Mouse (Mus musculus) left cerebral cortex, adult 2 months (tissue): ENCODE measurements around the gene Vamp2. TPM values are rescaled to one million over a fixed set of nuclear protein-coding genes. Genes with fewer than 3 reads are reported as not detected.

Experiments used
- DNase-seq, 2 experiments: peaks; one replicate each; pipeline ENCODE4 v3.0.0; 2021 to 2022; ENCODE audit warnings: low spot score in 2 of 2, mixed read lengths in 1 of 2; ENCODE audit errors: extremely low spot score in 1 of 2
- H3K27ac ChIP-seq: fragments of 200-600 bp; 2 replicates; pipeline ENCODE4 v1.8.1; 2022
- H3K4me3 ChIP-seq: fragments of 200-600 bp; 2 replicates; pipeline ENCODE4 v1.8.1; 2022
- CTCF ChIP-seq: fragments of 200-600 bp; IDR thresholded peaks from 2 replicates; pipeline ENCODE4 v1.8.1; 2022; ENCODE audit warnings: antibody characterized with exemption, mild to moderate bottlenecking, moderate library complexity
- intact Hi-C: fragments of 180-260 bp; cut with DNase I; formaldehyde crosslinking; loops from one replicate; pipeline ENCODE4 v1.15.1; 2025
- total RNA-seq, 2 experiments: library from RNA; stranded (reverse); gene quantifications; 2 replicates each; pipeline ENCODE4 v1.2.3; 2021

Gene Vamp2
- total RNA-seq, 2 experiments from 2014 or later: 1,115 to 1,119 TPM

GRCm38 (mm10) chr11:69111865-69112264 lies 23.6 kb downstream of the Vamp2 start:
- no peak for TF ChIP-seq CTCF
- intact Hi-C loops: no loop called here
- Histone ChIP-seq H3K27ac (peak overlapping the region; percentile 78), H3K4me3 (peak overlapping the region; percentile 31)
- DNase-seq: peak in 1 of 2 experiments; percentile 13

- DNase-seq: no peak
- Histone ChIP-seq H3K27ac (no peak overlapping the region), H3K4me3 (no peak overlapping the region)
- TF ChIP-seq CTCF: no peak
- intact Hi-C loops: no loop called here
Measured at GRCm38 (mm10) chr11:69114018-69114417, 25.7 kb downstream of the Vamp2 start.

- no peak for DNase-seq
- H3K4me3 ChIP-seq: no peak overlapping the region
- intact Hi-C loops: no loop called here
- no peak for TF ChIP-seq CTCF
- no peak overlapping the region for H3K27ac ChIP-seq
Measured at GRCm38 (mm10) chr11:69114621-69115020, 26.3 kb downstream of the Vamp2 start.

- intact Hi-C loops: no loop called here
- TF ChIP-seq CTCF: no peak
- H3K4me3 ChIP-seq: no peak overlapping the region; the same call in 1 of the 2 replicates
- no peak overlapping the region for H3K27ac ChIP-seq
- no peak for DNase-seq
Measured at GRCm38 (mm10) chr11:69116843-69117242, 28.6 kb downstream of the Vamp2 start.

- intact Hi-C loops: loop anchor here (1.0 kb wide), 1 partner anchor 55 kb away; no protein-coding TSS in a partner anchor
- DNase-seq: peak; percentile 53 to 62
- H3K27ac ChIP-seq: peak overlapping the region; percentile 84
- H3K4me3 ChIP-seq: peak overlapping the region; percentile 76
- TF ChIP-seq CTCF: no peak
Measured at GRCm38 (mm10) chr11:69117737-69118695, 29.7 kb downstream of the Vamp2 start.

GRCm38 (mm10) chr11:69118765-69119164 lies 30.5 kb downstream of the Vamp2 start:
- Histone ChIP-seq H3K27ac (no peak overlapping the region), H3K4me3 (peak overlapping the region; percentile 76)
- intact Hi-C loops: loop anchor here (1.0 kb wide), 1 partner anchor 55 kb away; no protein-coding TSS in a partner anchor
- TF ChIP-seq CTCF: no peak
- peak; percentile 85 to 92 for DNase-seq

GRCm38 (mm10) chr11:69119446-69120155 lies 31.3 kb downstream of the Vamp2 start:
- no peak overlapping the region; the same call in 1 of the 2 replicates for H3K4me3 ChIP-seq
- peak in 1 of 2 experiments; percentile 8 for DNase-seq
- TF ChIP-seq CTCF: no peak
- H3K27ac ChIP-seq: no peak overlapping the region
- intact Hi-C loops: no loop called here

GRCm38 (mm10) chr11:69120221-69121000 lies 32.1 kb downstream of the Vamp2 start, which contains the start of gene Hes7:
Gene Hes7 (plus strand): TSS chr11:69120404.
- peak in 1 of 2 experiments; percentile 11 for DNase-seq
- H3K4me3 ChIP-seq: peak within 1 kb of the TSS; percentile 65
- H3K27ac ChIP-seq: no peak within 1 kb of the TSS
- no peak for TF ChIP-seq CTCF
- intact Hi-C loops: no loop called here

- H3K4me3 ChIP-seq: peak overlapping the region; percentile 65
- peak in 1 of 2 experiments; percentile 37 for DNase-seq
- no peak for TF ChIP-seq CTCF
- intact Hi-C loops: loop anchor here (1.0 kb wide), 1 partner anchor 54 kb away; no protein-coding TSS in a partner anchor
- H3K27ac ChIP-seq: peak overlapping the region; percentile 62; the same call in 1 of the 2 replicates
Measured at GRCm38 (mm10) chr11:69121001-69121740, 32.9 kb downstream of the Vamp2 start.

- intact Hi-C loops: loop anchor here (1.0 kb wide), 1 partner anchor 55 kb away; no protein-coding TSS in a partner anchor
- H3K4me3 ChIP-seq: peak overlapping the region; percentile 65
- no peak for DNase-seq
- TF ChIP-seq CTCF: no peak
- peak overlapping the region; percentile 62 for H3K27ac ChIP-seq
Measured at GRCm38 (mm10) chr11:69121741-69122335, 33.5 kb downstream of the Vamp2 start.
